Mouse (Mus musculus) cortical plate, adult 2 months (tissue): ENCODE results near the gene Tnfsfm13. TPM values are rescaled to one million over a fixed set of nuclear protein-coding genes. Genes with fewer than 3 reads are reported as not detected.
A peak's percentile ranks its signal among the peaks of the same experiment; 100 is the strongest.

Source experiments
- H3K27ac ChIP-seq: fragments of 200-500 bp; 2 replicates; pipeline ENCODE4 v1.5.1; 2012; ENCODE audit warnings: low read length, control low read depth, inconsistent platforms; ENCODE audit not compliant: insufficient read depth
- H3K4me1 ChIP-seq: fragments of 200-500 bp; 2 replicates; pipeline ENCODE4 v1.6.1; 2011; ENCODE audit warnings: low read length; ENCODE audit not compliant: control insufficient read depth, insufficient read depth
- H3K4me3 ChIP-seq: fragments of 200-500 bp; 2 replicates; pipeline ENCODE4 v1.5.1; 2011; ENCODE audit warnings: mild to moderate bottlenecking, low read length, control low read depth; ENCODE audit not compliant: insufficient read depth
- CTCF ChIP-seq: fragments of 200-500 bp; IDR thresholded peaks from 2 replicates; pipeline ENCODE4 v1.5.1; 2011; ENCODE audit warnings: mild to moderate bottlenecking, control low read depth, low read length; ENCODE audit not compliant: insufficient read depth; ENCODE audit errors: extremely low read depth
- POLR2A ChIP-seq: fragments of 200-500 bp; IDR thresholded peaks from 2 replicates; pipeline ENCODE4 v1.6.1; 2011; ENCODE audit warnings: mild to moderate bottlenecking, low read length, control low read depth; ENCODE audit not compliant: insufficient read depth; ENCODE audit errors: extremely low read depth
- polyA plus RNA-seq: library from polyadenylated mRNA; depleted of rRNA; stranded (reverse); fragments of >200 nt; gene quantifications from 2 replicates; pipeline ENCODE4 v1.2.3, GENCODE M21; 2012

Tnfsfm13 gene
- polyA plus RNA-seq, 1 experiment = 3.8 TPM

DNA sequence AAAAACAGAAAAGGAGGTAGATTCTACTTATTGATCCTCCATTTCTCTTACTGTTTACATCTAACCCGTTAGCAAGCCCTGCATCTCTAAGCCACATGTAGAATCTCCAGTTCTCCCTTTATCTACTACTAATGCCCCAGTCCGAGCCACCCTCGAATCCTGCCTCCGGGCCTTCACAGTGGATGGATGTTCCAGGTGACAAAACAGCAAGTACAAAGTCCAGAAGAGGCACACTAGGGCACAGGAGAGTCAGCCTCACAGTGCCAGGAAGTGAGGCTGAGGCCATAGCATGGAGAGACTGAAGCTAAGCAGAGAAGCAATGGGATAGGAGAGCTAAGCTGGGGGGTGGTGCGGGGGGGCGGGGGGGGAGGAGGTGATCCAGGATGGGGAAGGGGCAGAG is 3.0 kb downstream of the Tnfsfm13 start:
- no peak overlapping the region for H3K4me3 ChIP-seq
- no peaks in the 10 kb centered on the region; the same call in 1 of the 2 replicates for H3K4me1 ChIP-seq
- H3K27ac ChIP-seq = no peak overlapping the region
- TF ChIP-seq POLR2A = no peak
- TF ChIP-seq CTCF = no peak

DNA sequence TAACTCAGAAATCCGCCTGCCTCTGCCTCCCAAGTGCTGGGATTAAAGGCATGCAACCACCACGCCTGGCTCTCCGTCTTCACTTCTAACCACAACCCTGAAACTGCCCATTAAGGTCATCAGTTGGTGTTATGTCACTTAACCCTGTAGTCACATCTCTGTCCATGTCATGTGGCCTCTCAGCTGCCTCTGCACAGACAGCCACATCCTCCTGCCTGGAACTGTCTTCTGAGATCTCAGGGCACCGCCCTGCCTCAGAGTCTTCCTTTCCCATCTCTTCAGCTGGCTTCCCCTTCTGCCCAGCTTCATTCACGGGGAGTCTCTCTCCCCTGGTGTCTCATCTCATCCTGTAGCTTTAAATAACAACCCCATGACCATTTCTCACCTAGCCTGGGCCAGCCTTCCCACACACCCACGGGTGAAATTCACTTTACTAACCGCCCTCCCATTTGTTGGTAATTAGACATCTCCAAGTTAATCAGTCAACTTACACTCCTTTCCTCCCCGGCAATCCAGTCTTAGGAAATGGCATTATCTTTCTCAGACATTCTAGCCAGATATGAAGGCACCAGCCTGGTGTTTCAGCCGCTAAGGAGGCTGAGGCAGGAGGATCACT is 3.6 kb downstream of the Tnfsfm13 start:
- TF ChIP-seq CTCF (no peak), POLR2A (no peak)
- Histone ChIP-seq H3K27ac (no peak overlapping the region), H3K4me1 (no peaks in the 10 kb centered on the region; the same call in 1 of the 2 replicates), H3K4me3 (no peak overlapping the region)

DNA sequence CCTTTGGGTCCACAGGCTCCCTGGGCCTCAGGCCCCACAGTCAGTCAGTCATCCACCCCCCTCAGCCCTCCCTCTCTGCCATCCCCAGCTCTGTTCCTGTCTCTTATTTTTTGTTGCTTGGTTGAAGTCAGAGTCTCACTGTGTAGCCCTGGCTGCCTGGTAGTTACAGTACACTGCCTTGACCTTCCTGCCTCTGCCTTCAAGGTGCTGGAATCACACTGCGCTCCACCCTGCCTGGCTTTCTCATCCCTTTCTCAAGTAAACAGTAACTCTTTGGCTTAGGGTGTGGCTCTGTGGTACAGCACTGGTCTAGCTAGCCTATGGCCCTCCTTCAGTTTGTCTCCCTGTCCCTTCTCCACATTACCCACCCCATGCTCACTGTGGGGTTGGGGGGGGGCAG is 6.0 kb downstream of the Tnfsfm13 start:
- TF ChIP-seq CTCF = no peak
- no peak for TF ChIP-seq POLR2A
- Histone ChIP-seq H3K27ac (no peak overlapping the region), H3K4me3 (no peak overlapping the region), H3K4me1 (no peaks in the 10 kb centered on the region; the same call in 1 of the 2 replicates)

DNA sequence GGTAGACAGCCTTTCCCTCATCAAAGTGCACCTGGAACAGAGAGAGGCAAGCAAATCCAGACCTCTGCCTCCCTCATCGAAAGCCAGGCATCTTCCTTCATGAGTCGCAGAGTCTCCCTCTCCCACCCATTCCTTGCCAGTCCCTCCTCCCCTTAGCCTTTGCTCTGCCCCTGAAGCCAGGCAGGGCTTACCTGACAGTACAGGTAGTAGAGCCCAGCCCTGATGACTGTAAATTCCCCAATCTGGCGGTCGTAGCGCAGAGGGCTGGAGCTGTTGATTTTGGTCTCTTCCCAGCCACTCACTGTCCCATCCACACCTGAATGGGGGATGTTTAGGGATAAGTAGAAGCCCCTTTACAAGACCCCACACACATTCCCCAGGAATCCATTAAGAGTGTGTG is 8.8 kb downstream of the Tnfsfm13 start:
- no peak for TF ChIP-seq CTCF
- TF ChIP-seq POLR2A = no peak
- no peak overlapping the region for H3K27ac ChIP-seq
- H3K4me3 ChIP-seq = no peak overlapping the region
- no peaks in the 10 kb centered on the region for H3K4me1 ChIP-seq

DNA sequence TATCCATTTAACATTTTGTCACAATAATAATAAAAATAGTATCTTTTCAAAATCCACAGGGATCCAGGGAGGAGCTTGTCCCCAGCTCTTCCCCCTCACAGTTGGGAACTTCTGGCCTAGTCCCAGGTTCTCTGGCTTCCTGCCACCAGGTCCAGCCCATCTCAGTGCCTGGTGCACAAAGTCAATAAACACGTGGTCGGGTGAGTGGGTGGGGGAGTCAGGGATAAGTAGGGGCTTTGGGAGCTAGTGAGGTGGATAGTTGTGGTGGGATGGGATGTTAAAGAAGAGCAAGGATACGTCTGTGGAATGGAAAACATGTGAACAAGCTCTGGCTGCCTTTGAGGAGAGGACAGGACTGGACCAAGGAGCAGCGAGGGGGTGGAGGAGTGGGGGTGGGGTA is 9.5 kb downstream of the Tnfsfm13 start:
- Histone ChIP-seq H3K4me3 (no peak overlapping the region), H3K4me1 (no peaks in the 10 kb centered on the region), H3K27ac (no peak overlapping the region)
- TF ChIP-seq POLR2A (no peak), CTCF (no peak)

DNA sequence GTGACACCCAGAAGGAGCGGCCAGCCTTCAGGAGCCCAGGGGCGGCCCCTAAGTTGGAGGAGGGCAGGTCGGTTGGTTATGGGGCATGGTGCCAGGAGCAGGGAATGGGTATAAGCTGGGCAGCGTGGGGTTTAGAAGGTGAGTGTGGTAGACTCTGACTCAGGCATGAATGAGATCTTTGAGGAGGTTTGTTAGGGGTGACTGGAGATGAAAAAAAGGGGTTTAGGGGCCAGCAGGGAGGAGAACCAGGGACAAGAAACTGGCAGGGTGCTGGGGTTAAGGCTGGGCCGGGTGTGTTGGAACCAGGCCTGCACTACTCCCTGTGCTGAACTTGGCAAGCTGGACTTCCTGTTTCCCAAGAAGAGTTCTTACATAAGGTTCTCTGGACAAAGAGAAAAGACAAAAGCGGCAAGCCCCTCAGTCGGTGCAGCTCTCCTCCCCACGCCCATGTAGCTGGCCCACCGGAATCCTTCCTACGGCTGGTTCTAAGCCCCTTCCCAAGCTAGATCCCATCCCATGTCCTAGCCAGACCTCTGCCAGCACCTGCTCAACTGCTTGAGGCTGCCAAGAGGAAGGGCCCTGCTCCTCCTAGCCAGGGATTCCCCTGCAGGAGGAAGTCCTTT is 10.3 kb downstream of the Tnfsfm13 start, which contains the start of gene Tnfsf13:
Gene Tnfsf13 (minus strand): TSS at position 259 of the 623 bp plus-strand sequence.
- H3K4me1 ChIP-seq = no peaks in the 10 kb centered on the region; the same call in 1 of the 2 replicates
- TF ChIP-seq POLR2A (0 out of 2 replicates have a peak, but pooled peaks have one; percentile 31), CTCF (no peak)
- peak within 1 kb of the TSS; percentile 89 for H3K27ac ChIP-seq
- H3K4me3 ChIP-seq = no peak within 1 kb of the TSS

DNA sequence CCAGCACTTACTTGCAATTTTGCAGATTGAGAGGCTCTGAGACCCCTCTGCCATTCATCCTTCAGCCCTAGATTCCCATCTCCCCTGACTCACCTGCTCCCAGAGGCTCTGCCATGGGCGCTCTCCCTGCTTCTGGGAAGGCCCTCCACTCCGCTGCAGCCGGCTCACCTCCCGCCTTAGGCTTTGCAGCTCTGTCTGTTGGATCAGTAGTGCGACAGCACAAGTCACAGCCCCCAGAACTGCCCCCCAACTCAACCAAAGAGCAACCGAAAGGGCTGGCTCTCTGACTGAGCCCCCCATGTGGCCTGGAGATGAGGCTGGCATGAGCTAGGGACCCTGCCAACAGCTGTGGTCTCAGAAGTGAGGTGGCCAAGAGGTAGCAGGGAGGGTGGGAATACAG is 11.0 kb downstream of the Tnfsfm13 start:
- H3K4me1 ChIP-seq = no peaks in the 10 kb centered on the region; the same call in 1 of the 2 replicates
- no peak overlapping the region for H3K4me3 ChIP-seq
- no peak for TF ChIP-seq CTCF
- TF ChIP-seq POLR2A = no peak
- peak overlapping the region; percentile 57 for H3K27ac ChIP-seq

DNA sequence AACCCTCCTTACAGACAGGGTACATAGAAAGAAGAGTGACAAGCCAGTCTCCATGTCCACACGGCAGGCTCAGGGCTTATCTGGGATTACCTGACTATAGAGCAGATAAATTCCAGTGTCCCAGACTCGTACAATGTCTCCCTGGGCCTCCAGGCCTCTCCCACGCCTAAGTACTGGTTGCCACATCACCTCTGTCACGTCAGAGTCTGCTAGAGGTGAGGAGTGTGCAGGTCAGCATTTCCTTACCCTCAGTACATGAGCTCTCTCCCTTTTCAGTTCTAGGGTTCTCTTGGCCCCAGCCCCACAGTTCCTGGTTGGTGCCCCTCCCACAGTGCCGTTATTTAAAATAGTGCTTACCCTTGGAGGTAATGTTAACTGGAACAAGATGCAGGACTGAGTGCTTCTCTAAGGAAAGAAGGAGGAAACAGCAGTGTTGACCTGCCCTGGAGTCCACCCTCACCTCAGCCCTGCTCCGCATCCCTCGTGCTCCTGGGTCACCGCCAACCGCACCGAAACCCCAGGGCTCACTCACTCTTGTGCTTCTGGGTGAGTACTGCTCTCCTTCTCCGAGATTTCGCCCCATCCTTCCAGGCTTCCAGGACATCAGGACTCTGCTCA is 11.7 kb downstream of the Tnfsfm13 start:
- H3K27ac ChIP-seq = no peak overlapping the region
- H3K4me1 ChIP-seq = no peaks in the 10 kb centered on the region; the same call in 1 of the 2 replicates
- TF ChIP-seq POLR2A (no peak), CTCF (no peak)
- H3K4me3 ChIP-seq = no peak overlapping the region

DNA sequence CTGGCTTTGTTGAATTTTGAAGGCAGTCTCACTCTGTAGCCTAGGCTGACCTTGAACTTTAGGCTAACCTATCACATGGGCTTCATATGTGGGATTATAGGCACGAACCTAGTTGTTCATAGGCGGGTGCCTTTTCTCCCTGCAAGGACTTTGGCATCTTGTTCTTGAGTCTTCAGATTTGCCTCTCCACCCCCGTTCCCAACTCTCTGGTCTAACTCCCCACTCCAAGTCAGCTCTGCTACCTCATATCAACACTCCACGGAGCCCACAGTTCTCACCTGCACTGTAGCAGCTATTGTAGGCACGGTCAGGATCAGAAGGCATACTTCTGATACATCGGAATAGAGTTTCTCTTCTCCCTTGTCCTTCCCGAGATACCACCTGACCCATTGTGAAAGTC is 12.3 kb downstream of the Tnfsfm13 start:
- Histone ChIP-seq H3K4me1 (no peaks in the 10 kb centered on the region; the same call in 1 of the 2 replicates), H3K4me3 (no peak overlapping the region), H3K27ac (no peak overlapping the region)
- TF ChIP-seq CTCF (no peak), POLR2A (no peak)
